Mouse (Mus musculus) cerebellum, adult 2 months (tissue): ENCODE data around the gene Rps6ka5.

ENCODE experiments used
- CTCF ChIP-seq: fragments of 200-500 bp; IDR thresholded peaks from 2 replicates; pipeline ENCODE4 v1.5.1; 2011; ENCODE audit warnings: low read depth, mild to moderate bottlenecking, control low read depth, low read length, moderate library complexity, borderline replicate concordance; ENCODE audit not compliant: insufficient read depth
- POLR2A ChIP-seq: fragments of 200-500 bp; IDR thresholded peaks from 2 replicates; pipeline ENCODE4 v1.6.1; 2011; ENCODE audit warnings: low read length, control low read depth, borderline replicate concordance; ENCODE audit not compliant: insufficient read depth

DNA sequence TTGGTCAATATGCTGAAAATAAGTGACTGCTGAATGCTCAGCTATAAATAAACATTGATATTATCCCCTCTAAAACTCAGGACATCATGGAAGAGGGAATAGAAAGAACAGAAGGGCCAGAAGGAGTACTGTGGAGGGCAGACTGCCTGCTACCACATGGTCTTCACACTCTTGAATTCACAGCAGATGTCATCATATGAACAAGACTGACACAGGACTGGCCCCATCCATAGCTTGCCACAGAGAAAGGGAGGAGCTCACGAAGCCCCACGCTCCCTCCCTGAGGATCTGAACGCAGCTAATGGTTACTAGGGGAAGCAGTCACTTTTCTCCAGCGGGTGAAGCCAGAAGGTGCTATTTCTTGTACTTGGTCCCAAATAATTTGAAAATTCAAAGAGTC is 61.5 kb downstream of the Rps6ka5 start:
- TF ChIP-seq POLR2A (no peak), CTCF (no peak)
